Comparison of ENCODE assay signal across 25 mouse cellular contexts in the genomic region with DNA sequence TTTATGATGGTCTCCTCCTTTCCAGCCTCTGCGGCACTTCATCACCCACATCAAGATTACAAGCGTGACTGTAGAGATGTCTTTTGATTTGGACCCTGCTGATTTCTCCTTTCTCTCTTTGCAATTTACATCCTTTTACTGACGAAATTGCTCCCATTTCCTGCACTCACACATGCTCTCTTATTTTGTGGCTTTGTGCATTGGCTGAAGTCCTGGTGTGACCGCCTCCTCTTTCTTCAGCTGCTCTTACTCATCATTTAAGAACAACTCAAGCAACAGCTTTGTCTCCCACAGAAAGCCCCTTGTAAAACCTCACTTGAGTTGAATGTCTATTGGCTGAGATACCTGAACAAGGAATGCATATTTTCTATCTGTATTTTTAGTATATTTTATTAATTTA.
DNase-seq lines count a peak whose midpoint lies in the region; ATAC-seq and TF ChIP-seq lines count a peak whose summit lies in the region.
"Had no signal": no experiment of that assay in that cellular context is flagged by ENCODE, and none has a peak within 500 bp of the region (broad histone marks: within the 10 kb centered on the region; RNA-seq: fewer than 3 reads in every experiment).

No protein-coding gene starts in this region.

- peak; percentile 33 to 66 for DNase-seq in frontal cortex, adult 2 months (ENCODE audit: extremely low spot score in 1 of 2, low spot score in 1 of 2)
- DNase-seq in frontal cortex, postnatal 10 days (ENCODE audit: low spot score in 2 of 2): no peak
- DNase-seq in right cerebral cortex, adult 18-20 months: peak; percentile 63
- no peak for DNase-seq in right cerebral cortex, postnatal 14 days
- DNase-seq in telencephalon, adult 2 months (ENCODE audit: low read depth, low spot score): peak; percentile 77
- DNase-seq in cerebellum, postnatal 4 days (ENCODE audit: low spot score in 2 of 2): no peak
- DNase-seq: adrenal gland, postnatal 14 days; cerebellum, postnatal 10 days; gastrocnemius, postnatal 10 days; heart, postnatal 4 days; kidney, adult 18-20 months; lung, embryonic 14.5 days had no signal

- no peak for TF ChIP-seq CTCF in embryonic fibroblast, embryonic 13.5 days (IDR thresholded peaks at IDR 0.05; ENCODE audit: borderline replicate concordance, insufficient read depth, low read length)

- H3K4me1 ChIP-seq in embryonic fibroblast, embryonic 13.5 days (ENCODE audit: control insufficient read depth, insufficient read depth, low read length): no peaks in the 10 kb centered on the region; the same call in none of the 2 replicates
- H3K4me1 ChIP-seq: forebrain, embryonic 12.5 days; heart, embryonic 10.5 days; limb, embryonic 15.5 days; midbrain, embryonic 13.5 days had no signal

- no peak for TF ChIP-seq POLR2A in embryonic fibroblast, embryonic 13.5 days (IDR thresholded peaks at IDR 0.05; ENCODE audit: low read depth, low read length)

- H3K27ac ChIP-seq in embryonic fibroblast, embryonic 13.5 days (ENCODE audit: insufficient read depth, low read length): peak overlapping the region; percentile 83
- H3K27ac ChIP-seq: embryonic facial prominence, embryonic 12.5 days; forebrain, embryonic 12.5 days; heart, embryonic 10.5 days; hindbrain, embryonic 14.5 days; kidney, postnatal 0 days; limb, embryonic 15.5 days; liver, embryonic 14.5 days; midbrain, embryonic 13.5 days had no signal

- no peak for ATAC-seq in CD4-positive, CD25-positive, alpha-beta regulatory T cell, adult 4 months
- ATAC-seq: activated CD4-positive, CD25-positive, alpha-beta regulatory T cell, adult 4 months; inflammation-experienced regulatory T-cells, adult 6 months; midbrain, embryonic 13.5 days had no signal

- H3K4me3 ChIP-seq in embryonic fibroblast, embryonic 13.5 days (ENCODE audit: insufficient read depth, low read length): no peak overlapping the region
- H3K4me3 ChIP-seq: embryonic facial prominence, embryonic 12.5 days; erythroblast, embryonic 14.5 days; forebrain, embryonic 12.5 days; heart, embryonic 10.5 days; limb, embryonic 15.5 days; midbrain, embryonic 13.5 days had no signal

Comparison
In these comparisons a context has a peak if more than half of its experiments do, and no peak if none do; other contexts are left out.
1. DNase-seq: peak in frontal cortex, adult 2 months (2 of 2), right cerebral cortex, adult 18-20 months (single experiment) and telencephalon, adult 2 months (single experiment); none in frontal cortex, postnatal 10 days (0 of 2), right cerebral cortex, postnatal 14 days (single experiment) and cerebellum, postnatal 4 days (0 of 2).